Mouse (Mus musculus) testis, adult 10 weeks (tissue): ENCODE measurements around the gene Rhbdf1. TPM values are rescaled to one million over a fixed set of nuclear protein-coding genes. Genes with fewer than 3 reads are reported as not detected.

Source experiments
- polyA plus RNA-seq: library from polyadenylated mRNA; stranded (reverse); fragments of 350-450 nt; fragmentation: Illumina TruSeq; extraction: RNeasy Lipid Tissue Mini Kit (QIAGEN cat#74804); gene quantifications from one replicate; pipeline ENCODE4 v1.2.3, GENCODE M21; 2014; ENCODE audit warnings: low read depth, low replicate concordance

The Rhbdf1 gene
- polyA plus RNA-seq: 0.04 TPM

DNA sequence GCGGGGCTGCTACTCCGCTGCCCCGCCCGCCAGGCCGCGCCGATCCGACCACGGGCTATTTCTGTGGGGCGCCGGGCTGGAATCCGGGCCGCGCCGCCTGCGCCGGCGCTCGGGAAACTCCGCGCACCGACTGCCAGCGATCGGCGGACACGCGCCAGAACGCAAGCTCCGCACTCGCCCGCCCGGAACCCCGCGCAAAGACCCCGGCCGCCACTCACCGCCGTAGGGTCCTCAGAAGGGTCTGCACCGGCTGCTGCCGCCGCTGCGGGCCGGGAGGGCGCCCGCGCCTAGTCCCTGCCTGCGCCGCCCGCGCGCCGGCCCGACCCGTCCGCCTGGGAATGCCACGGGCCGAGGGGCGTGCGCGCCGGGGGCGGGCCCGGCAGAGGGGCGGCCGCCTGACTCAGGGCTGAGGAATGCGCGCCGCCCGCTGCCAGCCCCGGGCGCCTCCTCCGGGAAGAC, at the start of gene Rhbdf1:
Rhbdf1 (minus strand) TSS at position 350 of the 459 bp plus-strand sequence.

DNA sequence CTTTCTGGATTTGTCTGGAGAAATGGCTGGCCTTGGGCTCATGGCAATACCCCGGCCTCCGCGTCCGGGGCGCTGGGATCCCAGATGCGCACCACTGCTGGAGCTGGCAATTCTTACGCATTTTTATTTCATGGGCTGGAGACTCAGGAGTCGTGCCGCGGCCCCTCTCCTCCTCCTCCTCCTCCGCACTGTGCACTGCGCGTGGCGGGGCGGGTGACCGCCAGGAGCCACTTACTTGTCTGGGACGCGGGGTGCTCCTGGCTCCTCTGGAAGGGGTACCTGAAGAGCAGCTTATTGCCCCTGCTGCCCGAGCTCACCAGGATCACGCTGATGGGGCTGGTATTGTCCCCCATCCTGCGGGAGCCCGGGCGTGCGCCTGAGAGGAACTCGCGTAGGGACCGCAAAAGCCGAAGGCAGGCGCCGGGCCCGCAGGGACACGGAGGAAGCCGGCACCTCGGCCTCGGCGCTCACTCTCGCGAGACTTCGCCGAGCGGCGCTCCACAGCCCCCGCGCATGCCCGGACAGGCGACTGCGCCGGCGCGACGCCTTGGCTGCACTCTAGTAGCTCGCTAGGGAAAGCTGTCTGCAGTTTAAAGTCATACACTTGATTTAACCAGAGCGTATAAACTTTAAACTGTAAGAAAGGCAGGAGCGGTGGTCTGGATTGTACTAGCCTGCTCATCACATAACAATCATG, 45.2 kb upstream of the Rhbdf1 start, which contains the start of gene Nprl3:
Nprl3 (minus strand) TSS at position 520 of the 697 bp plus-strand sequence.

DNA sequence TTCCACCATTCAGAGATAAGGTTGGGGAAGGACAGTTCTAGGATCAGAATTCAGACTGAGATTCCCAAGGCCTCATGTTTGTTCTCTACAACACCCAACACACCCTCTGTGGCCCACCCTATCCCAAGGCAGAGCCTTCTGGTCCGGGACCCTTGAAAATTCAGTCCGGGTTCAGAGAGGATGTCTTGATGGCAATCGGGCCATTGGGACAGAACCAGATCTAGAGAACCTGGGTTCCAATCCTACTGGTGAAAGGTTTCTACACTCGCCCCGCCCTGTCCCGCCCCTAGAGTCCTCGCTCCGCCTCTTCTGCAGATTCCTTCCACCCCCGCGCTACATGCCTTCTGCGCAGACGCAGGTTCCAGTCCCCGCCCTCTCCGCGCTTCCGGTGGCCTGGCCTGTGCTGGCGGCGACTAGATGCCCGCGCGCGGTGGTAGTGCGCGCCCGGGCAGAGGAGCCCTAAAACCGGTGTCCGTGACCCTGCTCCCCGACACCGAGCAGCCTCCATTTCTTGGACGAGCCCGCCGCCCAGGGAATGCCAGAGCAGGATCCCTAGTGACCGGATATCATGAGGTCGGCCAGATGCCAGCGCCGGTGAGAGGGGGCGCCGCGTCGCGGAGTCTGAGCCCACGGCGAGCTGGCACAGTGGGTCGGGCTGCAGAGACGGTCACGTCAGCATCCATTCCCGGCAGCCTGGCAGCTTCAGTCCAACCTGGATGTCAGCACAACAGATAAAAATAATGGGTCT, 4.2 kb upstream of the Rhbdf1 start, which contains the start of gene Mpg:
Mpg (plus strand) TSS at position 382 of the 748 bp plus-strand sequence.

DNA sequence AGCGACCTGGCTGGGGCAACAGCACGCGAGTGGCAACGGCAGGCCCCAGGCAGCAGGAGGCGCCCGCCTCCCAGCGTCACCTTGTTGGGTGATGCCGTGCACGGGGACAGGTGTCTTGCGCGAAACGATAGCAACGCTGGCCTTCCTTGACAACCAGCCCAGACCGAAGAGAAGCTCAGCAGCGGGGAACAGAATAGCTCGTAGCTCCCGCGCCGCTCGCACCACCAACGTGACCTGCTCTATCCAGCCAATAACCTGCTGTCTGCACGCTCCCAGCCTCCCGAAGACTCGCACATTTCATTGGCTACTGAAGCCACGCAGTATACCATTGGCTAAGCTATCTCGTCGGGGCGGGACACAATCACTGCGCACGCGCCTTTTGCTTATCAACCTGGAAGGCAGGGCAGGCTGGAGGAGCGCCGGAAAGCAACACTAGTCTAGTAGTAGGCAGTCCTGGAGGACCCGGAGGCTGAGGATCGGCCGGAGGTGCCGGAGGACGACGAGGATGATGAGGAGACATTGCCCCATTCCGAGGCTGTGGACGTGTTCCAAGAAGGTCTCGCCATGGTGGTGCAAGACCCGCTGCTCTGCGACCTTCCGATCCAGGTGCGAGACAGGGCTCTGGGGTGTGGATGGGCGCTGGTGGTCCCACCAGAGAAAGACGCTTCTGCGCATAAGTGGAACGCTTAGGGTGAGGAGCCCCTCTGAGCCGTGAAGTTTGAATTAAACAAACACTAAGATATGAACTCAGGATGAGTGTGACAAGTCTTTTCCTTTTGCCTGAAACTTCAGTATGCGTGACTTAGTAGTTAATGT, 16.8 kb downstream of the Rhbdf1 start, which contains the start of gene Snrnp25:
Snrnp25 (plus strand) TSS at position 358 of the 816 bp plus-strand sequence.

DNA sequence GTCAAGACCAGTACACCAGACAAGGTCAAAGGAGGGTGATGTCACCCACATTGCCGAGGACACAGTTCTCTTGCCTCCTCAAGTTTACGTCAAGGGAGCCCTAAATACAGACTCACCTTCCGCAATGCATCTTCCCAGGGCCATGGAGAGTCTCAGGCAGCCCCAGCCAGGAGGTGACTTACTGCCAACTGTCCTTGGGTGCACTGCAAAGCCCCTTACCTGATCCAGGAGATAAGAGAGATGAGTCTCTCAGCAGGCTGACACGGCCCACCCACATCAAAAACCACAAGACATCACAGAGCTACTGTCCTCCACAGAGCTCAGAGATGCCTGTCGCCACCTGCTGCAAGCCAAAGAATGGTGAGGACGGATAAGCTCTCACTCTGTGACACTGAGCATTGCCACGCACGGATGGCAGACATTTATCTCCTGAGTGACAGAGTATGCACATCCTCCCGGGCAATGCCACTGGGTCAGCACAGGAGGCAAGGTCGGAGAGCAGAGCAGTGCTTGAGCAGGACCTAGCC, 22.0 kb downstream of the Rhbdf1 start, which contains the start of gene Il9r:
Il9r (minus strand) TSS at position 205 of the 527 bp plus-strand sequence.

Other genes with a start within 250 kb of the Rhbdf1 start
- gene Nsg2, start 221.8 kb downstream of the Rhbdf1 start, polyA plus RNA-seq: not detected
- gene Il9r, start 22.0 kb downstream of the Rhbdf1 start, polyA plus RNA-seq: 0.70 TPM
- 3.6 TPM for gene Snrnp25, start 16.9 kb downstream of the Rhbdf1 start, polyA plus RNA-seq
- 4.5 TPM for gene Mpg, start 4.2 kb upstream of the Rhbdf1 start, polyA plus RNA-seq
- gene Nprl3, start 45.4 kb upstream of the Rhbdf1 start, polyA plus RNA-seq: 8.3 TPM
- gene Hba-x, start 54.1 kb upstream of the Rhbdf1 start, polyA plus RNA-seq: not detected
- gene Hba-a1, start 61.2 kb upstream of the Rhbdf1 start, polyA plus RNA-seq: 15.4 TPM
- not detected for gene Hbq1b, start 64.7 kb upstream of the Rhbdf1 start, polyA plus RNA-seq
- not detected for gene Hba-a2, start 74.2 kb upstream of the Rhbdf1 start, polyA plus RNA-seq
- gene Hbq1a, start 77.8 kb upstream of the Rhbdf1 start, polyA plus RNA-seq: not detected
- 0.15 TPM for gene Sh3pxd2b, start 125.5 kb upstream of the Rhbdf1 start, polyA plus RNA-seq
- 30.1 TPM for gene Ubtd2, start 233.1 kb upstream of the Rhbdf1 start, polyA plus RNA-seq